Mouse (Mus musculus) liver, embryonic 15.5 days (tissue): ENCODE measurements around the gene Senp8. TPM values are rescaled to one million over a fixed set of nuclear protein-coding genes. Genes with fewer than 3 reads are reported as not detected.

ENCODE experiments used
- ATAC-seq: fragments of 200-750 bp; cut with Nextera tagmentation; 2 replicates; pipeline ENCODE4 v1.8.0; 2017; ENCODE audit warnings: moderate number of reproducible peaks, mild to moderate bottlenecking, moderate library complexity; ENCODE audit not compliant: insufficient read depth
- H3K27ac ChIP-seq: fragments of 300-500 bp; sonication (generic); replicated peaks from 2 replicates; pipeline ENCODE4 v1.5.1; 2015; ENCODE audit warnings: mild to moderate bottlenecking, inconsistent platforms
- H3K27me3 ChIP-seq: fragments of 300-500 bp; sonication (generic); 2 replicates; pipeline ENCODE4 v1.6.1; 2015; ENCODE audit warnings: mild to moderate bottlenecking, inconsistent platforms
- H3K36me3 ChIP-seq: fragments of 300-500 bp; sonication (generic); replicated peaks from 2 replicates; pipeline ENCODE4 v1.6.1; 2015; ENCODE audit warnings: moderate library complexity, mild to moderate bottlenecking, inconsistent platforms
- H3K4me1 ChIP-seq: fragments of 300-500 bp; sonication (generic); replicated peaks from 2 replicates; pipeline ENCODE4 v1.6.1; 2015; ENCODE audit warnings: inconsistent platforms
- H3K4me2 ChIP-seq: fragments of 300-500 bp; sonication (generic); 2 replicates; pipeline ENCODE4 v1.6.1; 2015; ENCODE audit warnings: moderate library complexity, mild to moderate bottlenecking, inconsistent platforms
- H3K4me3 ChIP-seq: fragments of 300-500 bp; sonication (generic); replicated peaks from 2 replicates; pipeline ENCODE4 v1.5.1; 2015; ENCODE audit warnings: mild to moderate bottlenecking, inconsistent platforms
- H3K9ac ChIP-seq: fragments of 300-500 bp; sonication (generic); 2 replicates; pipeline ENCODE4 v1.6.1; 2015; ENCODE audit warnings: moderate library complexity, mild to moderate bottlenecking, inconsistent platforms
- H3K9me3 ChIP-seq: fragments of 300-500 bp; sonication (generic); replicated peaks from 2 replicates; pipeline ENCODE4 v1.6.1; 2016; ENCODE audit warnings: inconsistent platforms
- WGBS: fragments of 180-500 bp; shearing (Covaris S2); methylation state at CpG from one replicate; pipeline ENCODE4 v1.1.7; 2015; ENCODE audit warnings: mixed read lengths; ENCODE audit not compliant: insufficient replicate concordance; 5-methylcytosine and 5-hydroxymethylcytosine counted together
- polyA plus RNA-seq: library from polyadenylated mRNA; unstranded; fragments of >200 nt; fragmentation: Nextera tagmentation; extraction: Ambion mirVana; gene quantifications from 2 replicates; pipeline ENCODE4 v1.2.1, GENCODE M21; 2015

The Senp8 gene
- polyA plus RNA-seq, 1 experiment from 2014 or later: 3.0 TPM

- Histone ChIP-seq H3K9ac (no peak overlapping the region), H3K4me2 (no peak overlapping the region), H3K4me3 (no peak overlapping the region), H3K27me3 (0 out of 2 replicates have a peak, but pooled peaks cover 3% of the 10 kb centered on the region), H3K9me3 (no peaks in the 10 kb centered on the region), H3K27ac (no peak overlapping the region), H3K4me1 (peaks cover 12% of the 10 kb centered on the region), H3K36me3 (no peaks in the 10 kb centered on the region)
- WGBS: 82% methylated on average over 2 of the region's 2 CpGs
- ATAC-seq: no peak
Measured at GRCm38 (mm10) chr9:59740593-59740992, 9.9 kb downstream of the Senp8 start.

GRCm38 (mm10) chr9:59735394-59735793, 15.1 kb downstream of the Senp8 start:
- Histone ChIP-seq H3K27ac (no peak overlapping the region), H3K4me1 (peaks cover 6% of the 10 kb centered on the region), H3K27me3 (peaks cover 13% of the 10 kb centered on the region; the same call in 1 of the 2 replicates), H3K36me3 (no peaks in the 10 kb centered on the region), H3K4me3 (no peak overlapping the region), H3K4me2 (no peak overlapping the region), H3K9ac (no peak overlapping the region), H3K9me3 (no peaks in the 10 kb centered on the region)
- WGBS: 18% methylated on average over 4 of the region's 4 CpGs
- peak; percentile 76 for ATAC-seq

- H3K27ac ChIP-seq: no peak overlapping the region
- H3K4me2 ChIP-seq: no peak overlapping the region
- WGBS: 66% methylated on average over 6 of the region's 6 CpGs
- H3K9me3 ChIP-seq: no peaks in the 10 kb centered on the region
- no peak overlapping the region for H3K4me3 ChIP-seq
- peaks cover 6% of the 10 kb centered on the region for H3K4me1 ChIP-seq
- H3K27me3 ChIP-seq: peaks cover 13% of the 10 kb centered on the region; the same call in 1 of the 2 replicates
- ATAC-seq: no peak
- H3K9ac ChIP-seq: no peak overlapping the region
- H3K36me3 ChIP-seq: no peaks in the 10 kb centered on the region
Measured at GRCm38 (mm10) chr9:59733075-59733474, 17.4 kb downstream of the Senp8 start.

GRCm38 (mm10) chr9:59731136-59731535, 19.4 kb downstream of the Senp8 start:
- no peak overlapping the region for H3K4me2 ChIP-seq
- no peak for ATAC-seq
- no peaks in the 10 kb centered on the region for H3K9me3 ChIP-seq
- peaks cover 6% of the 10 kb centered on the region for H3K4me1 ChIP-seq
- no peak overlapping the region for H3K27ac ChIP-seq
- H3K9ac ChIP-seq: no peak overlapping the region
- H3K4me3 ChIP-seq: no peak overlapping the region
- 67% methylated on average over 5 of the region's 5 CpGs for WGBS
- H3K27me3 ChIP-seq: peaks cover 14% of the 10 kb centered on the region
- no peaks in the 10 kb centered on the region for H3K36me3 ChIP-seq

- H3K27ac ChIP-seq: no peak overlapping the region
- H3K27me3 ChIP-seq: peaks cover 26% of the 10 kb centered on the region
- no peaks in the 10 kb centered on the region for H3K36me3 ChIP-seq
- no peak overlapping the region for H3K4me2 ChIP-seq
- 68% methylated on average over 11 of the region's 11 CpGs for WGBS
- no peak for ATAC-seq
- H3K4me3 ChIP-seq: no peak overlapping the region
- no peaks in the 10 kb centered on the region for H3K9me3 ChIP-seq
- no peak overlapping the region for H3K9ac ChIP-seq
- peaks cover 4% of the 10 kb centered on the region; the same call in 1 of the 2 replicates for H3K4me1 ChIP-seq
Measured at GRCm38 (mm10) chr9:59727569-59728286, 22.8 kb downstream of the Senp8 start.

GRCm38 (mm10) chr9:59725515-59725914, 25.0 kb downstream of the Senp8 start:
- peaks cover 4% of the 10 kb centered on the region; the same call in 1 of the 2 replicates for H3K4me1 ChIP-seq
- 48% methylated on average over 10 of the region's 10 CpGs for WGBS

GRCm38 (mm10) chr9:59723791-59724442, 26.6 kb downstream of the Senp8 start:
- Histone ChIP-seq H3K27me3 (peaks cover 36% of the 10 kb centered on the region), H3K4me2 (no peak overlapping the region), H3K27ac (no peak overlapping the region), H3K9me3 (no peaks in the 10 kb centered on the region), H3K4me1 (peaks cover 4% of the 10 kb centered on the region; the same call in 1 of the 2 replicates), H3K36me3 (no peaks in the 10 kb centered on the region), H3K9ac (no peak overlapping the region), H3K4me3 (no peak overlapping the region)
- ATAC-seq: no peak
- WGBS: 63% methylated on average over 8 of the region's 8 CpGs

More at GRCm38 (mm10) chr9:59725515-59725914, 25.0 kb downstream of the Senp8 start:
- H3K27me3 ChIP-seq: peaks cover 36% of the 10 kb centered on the region
- no peaks in the 10 kb centered on the region for H3K9me3 ChIP-seq
- no peak overlapping the region for H3K4me3 ChIP-seq
- H3K9ac ChIP-seq: no peak overlapping the region
- no peak overlapping the region for H3K27ac ChIP-seq
- H3K4me2 ChIP-seq: no peak overlapping the region
- H3K36me3 ChIP-seq: no peaks in the 10 kb centered on the region
- no peak for ATAC-seq

- Histone ChIP-seq H3K9me3 (no peaks in the 10 kb centered on the region), H3K27me3 (peaks cover 36% of the 10 kb centered on the region), H3K4me2 (no peak overlapping the region), H3K36me3 (no peaks in the 10 kb centered on the region), H3K27ac (no peak overlapping the region), H3K9ac (no peak overlapping the region), H3K4me1 (peaks cover 4% of the 10 kb centered on the region; the same call in 1 of the 2 replicates), H3K4me3 (no peak overlapping the region)
- ATAC-seq: peak; percentile 22; the same call in 1 of the 2 replicates
- WGBS: 20% methylated on average over 10 of the region's 10 CpGs
Measured at GRCm38 (mm10) chr9:59723096-59723657, 27.3 kb downstream of the Senp8 start.

- Histone ChIP-seq H3K36me3 (no peaks in the 10 kb centered on the region), H3K4me2 (no peak overlapping the region), H3K4me3 (no peak overlapping the region), H3K27ac (no peak overlapping the region), H3K9ac (no peak overlapping the region), H3K4me1 (peaks cover 8% of the 10 kb centered on the region; the same call in 1 of the 2 replicates), H3K9me3 (no peaks in the 10 kb centered on the region), H3K27me3 (peaks cover 32% of the 10 kb centered on the region)
- WGBS: 68% methylated on average over 5 of the region's 5 CpGs
- ATAC-seq: no peak
Measured at GRCm38 (mm10) chr9:59721144-59721543, 29.4 kb downstream of the Senp8 start.

GRCm38 (mm10) chr9:59718237-59718636, 32.3 kb downstream of the Senp8 start:
- Histone ChIP-seq H3K27ac (no peak overlapping the region), H3K4me2 (no peak overlapping the region), H3K36me3 (no peaks in the 10 kb centered on the region), H3K9me3 (no peaks in the 10 kb centered on the region), H3K4me1 (peaks cover 6% of the 10 kb centered on the region; the same call in 1 of the 2 replicates), H3K4me3 (no peak overlapping the region), H3K27me3 (peaks cover 16% of the 10 kb centered on the region), H3K9ac (no peak overlapping the region)
- WGBS: 74% methylated on average over 4 of the region's 4 CpGs
- ATAC-seq: no peak

- ATAC-seq: no peak
- H3K27ac ChIP-seq: no peak overlapping the region
- H3K27me3 ChIP-seq: peaks cover 8% of the 10 kb centered on the region
- H3K36me3 ChIP-seq: no peaks in the 10 kb centered on the region
- H3K4me2 ChIP-seq: no peak overlapping the region
- no peaks in the 10 kb centered on the region for H3K9me3 ChIP-seq
- 57% methylated on average over 7 of the region's 7 CpGs for WGBS
- 0 out of 2 replicates have a peak, but pooled peaks cover 5% of the 10 kb centered on the region for H3K4me1 ChIP-seq
- H3K9ac ChIP-seq: no peak overlapping the region
- no peak overlapping the region for H3K4me3 ChIP-seq
Measured at GRCm38 (mm10) chr9:59716275-59716898, 34.1 kb downstream of the Senp8 start.
